Mouse (Mus musculus) ES-E14 (cell line): ENCODE results near the gene Noxred1. TPM values are rescaled to one million over a fixed set of nuclear protein-coding genes. Genes with fewer than 3 reads are reported as not detected.

ENCODE experiments used
- DNase-seq: peaks from one replicate; pipeline ENCODE4 v3.0.0-alpha.2; 2013; ENCODE audit warnings: low read depth, low spot score
- H3K27ac ChIP-seq: 2 replicates; pipeline ENCODE4 v1.5.1; 2012; ENCODE audit warnings: low read depth, mild to moderate bottlenecking, low read length, moderate library complexity, mixed read lengths; ENCODE audit not compliant: poor library complexity, insufficient read depth, severe bottlenecking
- H3K36me3 ChIP-seq: 2 replicates; pipeline ENCODE4 v1.6.1; 2012; ENCODE audit warnings: mild to moderate bottlenecking, low read length, moderate library complexity, mixed read lengths; ENCODE audit not compliant: control insufficient read depth, poor library complexity, insufficient read depth, severe bottlenecking
- H3K4me1 ChIP-seq, 2 experiments: fragments of 150-350 bp in 1 of 2; sonication (generic) in 1 of 2; 2 replicates each; pipeline ENCODE4 v1.6.1; 2012; ENCODE audit warnings: low read length in 2 of 2, mild to moderate bottlenecking in 1 of 2, mixed read lengths in 1 of 2; ENCODE audit not compliant: control insufficient read depth in 2 of 2, insufficient read depth in 2 of 2, poor library complexity in 1 of 2
- H3K4me3 ChIP-seq, 2 experiments: fragments of 150-350 bp in 1 of 2; sonication (generic) in 1 of 2; 2 replicates each; pipeline ENCODE4 v1.5.1; 2012; ENCODE audit warnings: low read length in 2 of 2, low read depth in 1 of 2, mild to moderate bottlenecking in 1 of 2, mixed read lengths in 1 of 2; ENCODE audit not compliant: insufficient read depth in 1 of 2, poor library complexity in 1 of 2, severe bottlenecking in 1 of 2
- H3K9ac ChIP-seq: 2 replicates; pipeline ENCODE4 v1.6.1; 2012; ENCODE audit warnings: low read depth, mild to moderate bottlenecking, low read length, mixed read lengths; ENCODE audit not compliant: poor library complexity, insufficient read depth, severe bottlenecking
- H3K9me3 ChIP-seq: fragments of 150-350 bp; sonication (generic); 2 replicates; pipeline ENCODE4 v1.6.1; 2012; ENCODE audit warnings: low read depth, mild to moderate bottlenecking, low read length; ENCODE audit not compliant: control insufficient read depth, insufficient read depth
- CHD2 ChIP-seq: IDR thresholded peaks from 2 replicates; pipeline ENCODE4 v1.6.1; 2014; ENCODE audit warnings: mild to moderate bottlenecking, low read depth, low read length, inconsistent platforms
- HCFC1 ChIP-seq: IDR thresholded peaks from 2 replicates; pipeline ENCODE4 v1.6.1; 2012; ENCODE audit warnings: low read length, inconsistent platforms, borderline replicate concordance; ENCODE audit not compliant: insufficient read depth
- MAFK ChIP-seq: IDR thresholded peaks from 2 replicates; pipeline ENCODE4 v1.6.1; 2014; ENCODE audit warnings: mild to moderate bottlenecking, low read depth, low read length, inconsistent platforms; ENCODE audit not compliant: insufficient read depth
- ZC3H11A ChIP-seq: IDR thresholded peaks from 2 replicates; pipeline ENCODE4 v1.6.1; 2012; ENCODE audit warnings: low read depth, mild to moderate bottlenecking, inconsistent platforms, low read length, borderline replicate concordance
- ZNF384 ChIP-seq: IDR thresholded peaks from 2 replicates; pipeline ENCODE4 v1.6.1; 2012; ENCODE audit warnings: low read depth, low read length, inconsistent platforms
- in situ Hi-C, 2 experiments: fragments of 600-800 bp; cut with MboI; formaldehyde crosslinking; loops; one replicate each; pipeline ENCODE4 v1.15.1; 2025; ENCODE audit warnings: low sequenced_read_pairs in 2 of 2, inconsistent platforms in 1 of 2; ENCODE audit not compliant: unreplicated experiment in 2 of 2
- total RNA-seq: library from RNA; depleted of rRNA; stranded (reverse); fragments of 300-350 nt; gene quantifications from 2 replicates; pipeline ENCODE4 v1.2.3, GENCODE M21; 2012; rRNA removed

The Noxred1 gene
- 2.2 and 3.0 TPM in 2 replicates for total RNA-seq

GRCm38 (mm10) chr12:87238632-87239031 is at the start of gene Noxred1:
Gene Noxred1, minus strand, starts transcription at chr12:87238732.
- TF ChIP-seq HCFC1 = no peak
- no peak for TF ChIP-seq MAFK
- no peak for TF ChIP-seq ZNF384
- TF ChIP-seq ZC3H11A = no peak
- TF ChIP-seq CHD2 = no peak
- Histone ChIP-seq H3K27ac (no peak within 1 kb of the TSS), H3K4me1 (no peaks in the 10 kb centered on the region), H3K4me3 (no peak within 1 kb of the TSS), H3K9ac (no peak within 1 kb of the TSS), H3K36me3 (peaks cover 23% of the 10 kb centered on the region), H3K9me3 (no peaks in the 10 kb centered on the region)
- in situ Hi-C loops = no loop called here
- DNase-seq = no peak

- no peak overlapping the region for H3K9ac ChIP-seq
- H3K4me1 ChIP-seq = peaks cover 3 to 22% of the 10 kb centered on the region in 2 experiments; a peak in 2 of 4 replicates
- DNase-seq = no peak
- in situ Hi-C loops = no loop called here
- no peak overlapping the region for H3K4me3 ChIP-seq
- TF ChIP-seq CHD2 (no peak), ZNF384 (no peak), ZC3H11A (no peak), MAFK (no peak), HCFC1 (no peak)
- H3K36me3 ChIP-seq = no peaks in the 10 kb centered on the region
- no peak overlapping the region for H3K27ac ChIP-seq
- no peaks in the 10 kb centered on the region for H3K9me3 ChIP-seq
Observed at GRCm38 (mm10) chr12:87284726-87285125, 46.2 kb upstream of the Noxred1 start.

- H3K4me3 ChIP-seq = no peak overlapping the region
- H3K9me3 ChIP-seq = no peaks in the 10 kb centered on the region
- H3K4me1 ChIP-seq = peaks cover 3 to 23% of the 10 kb centered on the region in 2 experiments; a peak in 3 of 4 replicates
- DNase-seq = no peak
- TF ChIP-seq ZNF384 (no peak), HCFC1 (no peak), MAFK (no peak), CHD2 (no peak), ZC3H11A (no peak)
- H3K9ac ChIP-seq = no peak overlapping the region
- in situ Hi-C loops = no loop called here
- no peak overlapping the region for H3K27ac ChIP-seq
- no peaks in the 10 kb centered on the region for H3K36me3 ChIP-seq
Observed at GRCm38 (mm10) chr12:87284268-87284667, 45.7 kb upstream of the Noxred1 start.

GRCm38 (mm10) chr12:87283706-87284105 is 45.2 kb upstream of the Noxred1 start:
- H3K4me1 ChIP-seq = peaks cover 3 to 26% of the 10 kb centered on the region in 2 experiments; a peak in 3 of 4 replicates
- no peaks in the 10 kb centered on the region for H3K9me3 ChIP-seq
- DNase-seq = no peak
- H3K36me3 ChIP-seq = no peaks in the 10 kb centered on the region
- H3K9ac ChIP-seq = no peak overlapping the region
- TF ChIP-seq CHD2 (no peak), ZC3H11A (no peak), HCFC1 (no peak), MAFK (no peak), ZNF384 (no peak)
- no peak overlapping the region for H3K4me3 ChIP-seq
- H3K27ac ChIP-seq = no peak overlapping the region
- in situ Hi-C loops = no loop called here

GRCm38 (mm10) chr12:87282743-87283142 is 44.2 kb upstream of the Noxred1 start:
- Histone ChIP-seq H3K9me3 (no peaks in the 10 kb centered on the region), H3K27ac (no peak overlapping the region), H3K9ac (0 out of 2 replicates have a peak overlapping the region, but pooled peaks have one; percentile 14), H3K4me3 (peak overlapping the region in 1 of 2 experiments; percentile 33; a peak in 3 of 4 replicates), H3K36me3 (no peaks in the 10 kb centered on the region), H3K4me1 (peaks cover 3 to 28% of the 10 kb centered on the region in 2 experiments; a peak in 3 of 4 replicates)
- in situ Hi-C loops = no loop called here
- DNase-seq = no peak
- TF ChIP-seq ZNF384 = no peak
- no peak for TF ChIP-seq MAFK
- no peak for TF ChIP-seq HCFC1
- TF ChIP-seq ZC3H11A = no peak
- no peak for TF ChIP-seq CHD2
